Comparison of ENCODE assay signal across 9 mouse cellular contexts in the genomic region with DNA sequence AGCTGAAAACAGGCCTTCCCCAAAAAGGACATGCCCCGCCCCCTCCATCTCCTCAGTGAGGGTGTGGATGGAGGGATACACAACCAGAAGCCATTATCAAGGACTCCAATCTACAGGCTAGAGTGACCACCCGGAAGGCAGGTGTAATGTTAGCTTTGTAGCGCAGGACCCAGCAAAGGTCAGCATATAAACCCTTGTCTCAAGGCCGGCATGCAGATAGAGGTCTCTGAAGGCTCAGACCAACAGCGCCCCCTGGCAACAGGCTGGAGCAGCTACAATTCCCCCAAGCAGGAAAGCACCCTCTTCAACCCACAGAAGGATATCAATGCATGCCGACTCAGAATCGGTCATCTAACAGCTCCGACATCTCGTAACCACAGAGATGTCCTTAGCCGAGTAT.
DNase-seq lines count a peak whose midpoint lies in the region; ATAC-seq lines count a peak whose summit lies in the region.
"Had no signal": no experiment of that assay in that cellular context is flagged by ENCODE, and none has a peak within 500 bp of the region (broad histone marks: within the 10 kb centered on the region; RNA-seq: fewer than 3 reads in every experiment).

No protein-coding gene starts in this region.

- no peak overlapping the region for H3K9ac ChIP-seq in kidney, embryonic 16.5 days (replicated peaks; ENCODE audit: low read length)
- H3K9ac ChIP-seq: lung, embryonic 15.5 days had no signal

- intact Hi-C loops in left cerebral cortex, postnatal 4 days (cut with DNase I) = no loop called here

- no peak overlapping the region for H3K4me3 ChIP-seq in kidney, embryonic 16.5 days (ENCODE audit: low read length)
- H3K4me3 ChIP-seq: lung, embryonic 15.5 days had no signal

- WGBS in kidney, embryonic 16.5 days = 56% methylated on average over 10 of the region's 10 CpGs

- H3K27me3 ChIP-seq in kidney, embryonic 16.5 days (ENCODE audit: insufficient read depth, low read length) = no peaks in the 10 kb centered on the region
- H3K27me3 ChIP-seq: lung, embryonic 15.5 days had no signal

- DNase-seq in kidney, adult 18-20 months = peak; percentile 57
- DNase-seq in ES-CJ7 (ENCODE audit: low read depth, low spot score) = peak; percentile 61
- DNase-seq in brain, adult 2 months (ENCODE audit: low read depth, low spot score) = peak; percentile 61
- peak; percentile 39 for DNase-seq in forelimb bud, embryonic 11.5 days (ENCODE audit: low read depth, low spot score)
- peak; percentile 72 for DNase-seq in left cerebral cortex, postnatal 4 days
- DNase-seq in retina, adult 2 months (ENCODE audit: low read depth, low spot score) = peak; percentile 67

- H3K27ac ChIP-seq in kidney, embryonic 16.5 days (ENCODE audit: low read length) = no peak overlapping the region
- H3K27ac ChIP-seq: lung, embryonic 15.5 days had no signal

- no peak for ATAC-seq in kidney, embryonic 16.5 days (ENCODE audit: low FRiP score, low TSS enrichment)
- no peak for ATAC-seq in frontal cortex, adult (ENCODE audit: low TSS enrichment)

- H3K4me2 ChIP-seq in kidney, embryonic 16.5 days (replicated peaks; ENCODE audit: low read depth, low read length) = no peak overlapping the region
- H3K4me2 ChIP-seq: lung, embryonic 15.5 days had no signal

- H3K4me1 ChIP-seq in kidney, embryonic 16.5 days (ENCODE audit: insufficient read depth, low read length) = no peaks in the 10 kb centered on the region; the same call in 1 of the 2 replicates
- H3K4me1 ChIP-seq: lung, embryonic 15.5 days had no signal

- H3K36me3 ChIP-seq in kidney, embryonic 16.5 days (ENCODE audit: insufficient read depth, low read length) = no peaks in the 10 kb centered on the region
- H3K36me3 ChIP-seq: lung, embryonic 15.5 days had no signal

- no peaks in the 10 kb centered on the region for H3K9me3 ChIP-seq in kidney, embryonic 16.5 days (ENCODE audit: low read length)
- H3K9me3 ChIP-seq: lung, embryonic 15.5 days had no signal
